Mouse (Mus musculus) limb, embryonic 13.5 days (tissue): ENCODE measurements around the gene Sfrp2. TPM values are rescaled to one million over a fixed set of nuclear protein-coding genes. Genes with fewer than 3 reads are reported as not detected.
A peak's percentile ranks its signal among the peaks of the same experiment; 100 is the strongest.

Experiments
- ATAC-seq: fragments of 200-750 bp; cut with Nextera tagmentation; 2 replicates; pipeline ENCODE4 v1.8.0; 2017; ENCODE audit warnings: low read depth, moderate number of reproducible peaks, moderate TSS enrichment; ENCODE audit not compliant: low FRiP score
- H3K27ac ChIP-seq: fragments of 300-500 bp; sonication (generic); 2 replicates; pipeline ENCODE4 v1.5.1; 2015; ENCODE audit warnings: inconsistent platforms, mild to moderate bottlenecking, moderate library complexity
- H3K27me3 ChIP-seq: fragments of 300-500 bp; sonication (generic); 2 replicates; pipeline ENCODE4 v1.6.1; 2015; ENCODE audit warnings: mild to moderate bottlenecking, inconsistent platforms
- H3K36me3 ChIP-seq: fragments of 300-500 bp; sonication (generic); 2 replicates; pipeline ENCODE4 v1.6.1; 2015; ENCODE audit warnings: inconsistent platforms, mild to moderate bottlenecking, moderate library complexity
- H3K4me1 ChIP-seq: fragments of 300-500 bp; sonication (generic); 2 replicates; pipeline ENCODE4 v1.6.1; 2015; ENCODE audit warnings: inconsistent platforms
- H3K4me2 ChIP-seq: fragments of 300-500 bp; sonication (generic); replicated peaks from 2 replicates; pipeline ENCODE4 v1.6.1; 2015; ENCODE audit warnings: inconsistent platforms, mild to moderate bottlenecking, moderate library complexity
- H3K4me3 ChIP-seq: fragments of 300-500 bp; sonication (generic); 2 replicates; pipeline ENCODE4 v1.5.1; 2015; ENCODE audit warnings: moderate library complexity, mild to moderate bottlenecking, inconsistent platforms
- H3K9ac ChIP-seq: fragments of 300-500 bp; sonication (generic); 2 replicates; pipeline ENCODE4 v1.6.1; 2015; ENCODE audit warnings: mild to moderate bottlenecking, inconsistent platforms
- H3K9me3 ChIP-seq: fragments of 300-500 bp; sonication (generic); 2 replicates; pipeline ENCODE4 v1.6.1; 2016; ENCODE audit warnings: inconsistent platforms
- WGBS: fragments of 180-500 bp; shearing (Covaris S2); methylation state at CpG from one replicate; pipeline ENCODE4 v1.1.7; 2015; 5-methylcytosine and 5-hydroxymethylcytosine counted together
- polyA plus RNA-seq: library from polyadenylated mRNA; unstranded; fragments of >200 nt; fragmentation: Nextera tagmentation; extraction: Ambion mirVana; gene quantifications from 2 replicates; pipeline ENCODE4 v1.2.1, GENCODE M21; 2015

The Sfrp2 gene
- polyA plus RNA-seq, 1 experiment from 2014 or later, result 419 TPM

DNA sequence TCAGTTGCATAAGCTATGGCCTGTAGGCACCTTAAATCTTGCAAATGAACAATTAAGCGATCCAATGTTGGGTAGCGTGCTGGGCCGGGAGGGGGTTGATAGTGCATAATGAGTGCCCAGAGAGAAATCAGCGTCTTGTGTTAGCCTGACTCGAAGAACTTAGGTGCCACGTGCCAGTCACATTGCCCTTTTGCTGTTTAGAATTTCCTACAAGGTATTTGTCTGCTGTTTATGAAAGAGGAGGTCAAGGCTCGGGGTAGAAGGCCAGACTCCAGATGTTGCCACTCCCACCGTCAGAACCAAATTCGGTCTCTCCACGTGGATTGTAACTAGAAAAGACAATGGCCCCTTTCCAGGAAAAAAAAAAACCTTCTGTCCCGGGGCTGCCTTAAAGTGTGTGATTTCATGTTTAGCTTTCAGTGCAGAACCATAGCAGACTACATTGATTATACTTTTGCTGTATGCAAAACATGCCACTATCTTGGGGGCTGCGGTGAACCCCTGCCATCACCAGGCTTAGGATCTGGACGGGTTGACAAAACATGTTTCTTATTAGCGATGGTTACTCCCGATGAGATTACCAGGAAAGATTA, 11.0 kb upstream of the Sfrp2 start:
- H3K9me3 ChIP-seq, result no peaks in the 10 kb centered on the region
- H3K36me3 ChIP-seq, result no peaks in the 10 kb centered on the region
- WGBS, result 40% methylated on average over 15 of the region's 15 CpGs
- H3K4me3 ChIP-seq, result no peak overlapping the region
- H3K4me2 ChIP-seq, result no peak overlapping the region
- no peak overlapping the region for H3K27ac ChIP-seq
- ATAC-seq, result no peak
- H3K4me1 ChIP-seq, result peaks cover 24% of the 10 kb centered on the region
- H3K27me3 ChIP-seq, result peaks cover 6% of the 10 kb centered on the region
- no peak overlapping the region for H3K9ac ChIP-seq

DNA sequence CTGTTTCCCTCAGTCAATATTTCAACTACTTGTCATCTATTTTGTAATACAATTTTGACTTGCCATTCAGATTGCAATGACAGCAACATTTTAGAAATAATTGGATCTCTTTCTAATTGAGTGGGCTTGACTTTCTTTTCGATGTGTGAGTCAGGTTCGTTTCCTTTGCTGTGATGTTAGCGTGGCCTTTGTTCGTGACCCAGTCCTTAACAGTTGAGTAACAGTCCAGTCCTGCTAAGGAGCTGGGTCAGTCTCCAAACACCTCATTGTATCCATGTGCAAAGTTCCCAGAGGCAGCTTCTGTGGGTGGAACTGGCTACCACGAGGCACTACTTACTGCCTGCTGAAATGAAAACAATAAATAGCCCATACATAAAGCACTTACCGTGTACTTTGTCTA, 10.5 kb upstream of the Sfrp2 start:
- WGBS, result 45% methylated on average over 6 of the region's 6 CpGs
- no peak overlapping the region for H3K27ac ChIP-seq
- no peaks in the 10 kb centered on the region for H3K36me3 ChIP-seq
- no peak overlapping the region for H3K4me3 ChIP-seq
- ATAC-seq, result no peak
- H3K9me3 ChIP-seq, result no peaks in the 10 kb centered on the region
- H3K9ac ChIP-seq, result no peak overlapping the region
- H3K27me3 ChIP-seq, result peaks cover 7% of the 10 kb centered on the region
- peaks cover 25% of the 10 kb centered on the region for H3K4me1 ChIP-seq
- H3K4me2 ChIP-seq, result no peak overlapping the region

DNA sequence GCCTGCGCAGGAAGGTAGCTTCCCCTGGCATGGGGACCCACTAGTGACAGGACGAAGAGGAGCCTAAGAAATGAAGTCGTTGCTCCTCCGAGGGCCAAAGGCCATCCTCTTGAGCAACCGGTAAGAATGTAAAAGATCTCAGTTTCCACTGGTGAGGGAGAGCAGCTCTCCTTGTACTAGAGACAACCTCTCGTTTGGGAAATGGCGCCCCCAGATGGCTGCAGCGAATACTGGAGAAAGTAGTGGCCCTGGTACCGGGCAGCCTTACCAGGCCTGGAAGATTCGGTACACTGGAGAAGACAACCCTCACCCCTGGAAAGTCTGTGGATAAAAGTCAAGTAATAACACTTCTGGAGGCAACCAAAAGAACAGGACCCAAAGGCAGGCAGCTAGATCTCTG, 3.8 kb upstream of the Sfrp2 start:
- Histone ChIP-seq H3K4me3 (no peak overlapping the region), H3K4me2 (no peak overlapping the region), H3K36me3 (no peaks in the 10 kb centered on the region), H3K9ac (no peak overlapping the region), H3K9me3 (no peaks in the 10 kb centered on the region), H3K27ac (no peak overlapping the region), H3K4me1 (peaks cover 39% of the 10 kb centered on the region), H3K27me3 (peaks cover 20% of the 10 kb centered on the region)
- ATAC-seq, result no peak
- 76% methylated on average over 10 of the region's 10 CpGs for WGBS

DNA sequence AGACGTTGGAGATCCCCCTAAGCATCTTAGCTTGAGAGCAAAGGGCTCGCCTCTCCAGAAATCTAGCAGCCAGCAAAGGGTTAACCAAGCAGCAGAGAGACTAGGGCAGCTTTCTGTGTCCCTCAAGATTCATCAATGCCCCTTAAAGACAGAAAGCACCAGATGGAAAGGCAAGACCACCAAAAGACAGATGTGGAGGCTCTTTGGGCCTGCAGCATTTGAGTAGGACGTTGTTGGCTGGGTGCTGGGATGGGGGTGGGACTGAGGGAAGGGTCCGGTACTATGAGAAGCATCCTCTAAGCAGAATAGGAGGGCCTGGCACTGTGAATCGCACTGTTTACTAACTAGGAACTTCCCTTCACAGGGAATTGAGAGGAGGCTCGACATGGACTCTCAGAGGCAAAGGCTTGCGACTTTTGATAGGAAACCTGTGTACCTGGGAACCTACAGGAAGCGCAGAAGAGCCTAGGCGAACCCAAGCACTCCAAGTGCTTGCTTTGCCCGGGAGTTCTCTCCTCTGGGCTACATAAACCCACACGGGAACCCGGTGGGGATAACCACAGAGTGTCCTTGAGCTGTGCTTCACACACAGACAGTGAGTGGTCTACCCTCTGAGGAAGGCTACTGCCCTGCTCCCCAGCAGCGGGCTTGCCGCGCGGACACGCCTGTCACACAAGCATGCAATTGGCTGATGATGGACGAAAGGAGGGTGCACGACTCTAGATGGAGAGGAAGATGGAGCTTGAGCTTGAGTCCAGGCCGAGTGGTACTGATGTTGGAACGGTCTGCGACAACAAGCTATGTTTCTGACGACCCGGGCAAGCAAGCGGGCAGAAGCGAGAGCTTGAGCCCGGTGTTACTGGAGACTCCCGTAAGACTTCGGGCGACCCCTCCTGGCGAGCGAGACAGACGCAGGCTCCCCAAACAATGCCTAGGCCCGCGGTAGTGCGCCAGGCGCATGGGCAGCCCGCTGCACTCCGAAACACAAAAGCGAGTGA, 2.3 kb upstream of the Sfrp2 start:
- peak; percentile 70 for ATAC-seq
- 7% methylated on average over 40 of the region's 40 CpGs for WGBS
- Histone ChIP-seq H3K4me2 (peak overlapping the region; percentile 88), H3K27me3 (peaks cover 19% of the 10 kb centered on the region), H3K27ac (peak overlapping the region; percentile 89), H3K4me3 (peak overlapping the region; percentile 38), H3K4me1 (peaks cover 51% of the 10 kb centered on the region), H3K9ac (peak overlapping the region; percentile 66), H3K9me3 (no peaks in the 10 kb centered on the region), H3K36me3 (no peaks in the 10 kb centered on the region)

GRCm38 (mm10) chr3:83766726-83767070, 577 bp downstream of the Sfrp2 start:
- Histone ChIP-seq H3K9ac (peak overlapping the region; percentile 86), H3K27me3 (peaks cover 6% of the 10 kb centered on the region), H3K4me2 (peak overlapping the region; percentile 88), H3K4me1 (peaks cover 66% of the 10 kb centered on the region), H3K27ac (peak overlapping the region; percentile 89), H3K9me3 (no peaks in the 10 kb centered on the region), H3K4me3 (peak overlapping the region; percentile 72), H3K36me3 (peaks cover 24% of the 10 kb centered on the region)
- peak; percentile 1; the same call in 1 of the 2 replicates for ATAC-seq
- WGBS, result 0% methylated on average over 25 of the region's 25 CpGs

DNA sequence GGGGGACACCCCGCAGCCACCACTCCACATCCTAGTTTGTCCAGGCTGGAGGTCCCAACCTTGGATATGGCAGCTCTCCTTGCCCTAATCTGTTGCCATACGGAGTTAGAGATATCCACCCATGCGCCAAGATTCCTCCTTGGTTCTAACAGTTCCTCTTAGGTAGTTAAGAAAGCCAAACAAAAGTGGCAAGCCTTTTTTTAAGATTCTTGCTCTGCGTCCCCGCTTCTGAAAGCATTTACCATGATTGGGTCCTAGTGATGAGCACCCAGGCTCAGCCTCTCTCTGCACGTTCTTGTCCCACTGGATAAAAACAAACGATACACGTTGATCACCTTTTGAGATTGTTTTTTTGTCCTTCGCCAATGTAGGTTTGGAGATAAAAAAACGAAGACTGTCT, 1.0 kb downstream of the Sfrp2 start:
- peaks cover 28% of the 10 kb centered on the region for H3K36me3 ChIP-seq
- 3% methylated on average over 10 of the region's 10 CpGs for WGBS
- peak overlapping the region; percentile 89 for H3K27ac ChIP-seq
- 0 out of 2 replicates have a peak, but pooled peaks cover 1% of the 10 kb centered on the region for H3K27me3 ChIP-seq
- no peaks in the 10 kb centered on the region for H3K9me3 ChIP-seq
- no peak for ATAC-seq
- peak overlapping the region; percentile 72 for H3K4me3 ChIP-seq
- peaks cover 69% of the 10 kb centered on the region for H3K4me1 ChIP-seq
- peak overlapping the region; percentile 88 for H3K4me2 ChIP-seq
- peak overlapping the region; percentile 86 for H3K9ac ChIP-seq

- 28% methylated on average over 11 of the region's 11 CpGs for WGBS
- Histone ChIP-seq H3K4me3 (peak overlapping the region; percentile 72), H3K36me3 (peaks cover 36% of the 10 kb centered on the region), H3K27ac (peak overlapping the region; percentile 22; the same call in 1 of the 2 replicates), H3K9ac (peak overlapping the region; percentile 86), H3K9me3 (no peaks in the 10 kb centered on the region), H3K27me3 (no peaks in the 10 kb centered on the region), H3K4me1 (peaks cover 76% of the 10 kb centered on the region), H3K4me2 (peak overlapping the region; percentile 88)
- ATAC-seq, result no peak
Measured at GRCm38 (mm10) chr3:83768293-83769035, 2.3 kb downstream of the Sfrp2 start.

DNA sequence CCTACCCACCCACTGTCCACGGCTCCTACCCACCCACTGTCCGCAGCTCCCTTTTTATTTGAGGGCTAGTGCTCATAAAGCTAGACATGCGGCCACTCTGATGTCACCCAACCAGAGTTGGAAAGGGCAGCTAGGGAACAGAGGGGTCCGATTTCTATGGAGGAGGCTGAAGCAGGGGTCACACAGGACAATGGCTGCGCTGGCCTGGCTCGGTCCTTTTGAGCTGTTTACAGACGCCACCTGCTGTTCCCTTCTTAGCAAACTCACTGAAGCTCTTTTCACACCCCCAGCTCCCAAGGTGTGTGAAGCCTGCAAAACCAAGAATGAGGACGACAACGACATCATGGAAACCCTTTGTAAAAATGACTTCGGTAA, 2.9 kb downstream of the Sfrp2 start:
- Histone ChIP-seq H3K4me2 (peak overlapping the region; percentile 88), H3K27me3 (no peaks in the 10 kb centered on the region), H3K4me1 (peaks cover 70% of the 10 kb centered on the region), H3K9me3 (no peaks in the 10 kb centered on the region), H3K27ac (peak overlapping the region; percentile 22; the same call in 1 of the 2 replicates), H3K4me3 (peak overlapping the region; percentile 72), H3K9ac (peak overlapping the region; percentile 86), H3K36me3 (peaks cover 40% of the 10 kb centered on the region)
- ATAC-seq, result no peak
- WGBS, result 25% methylated on average over 10 of the region's 10 CpGs

GRCm38 (mm10) chr3:83771160-83771869, 5.2 kb downstream of the Sfrp2 start:
- no peak overlapping the region for H3K9ac ChIP-seq
- peaks cover 44% of the 10 kb centered on the region for H3K36me3 ChIP-seq
- H3K4me1 ChIP-seq, result peaks cover 71% of the 10 kb centered on the region
- no peaks in the 10 kb centered on the region for H3K9me3 ChIP-seq
- no peaks in the 10 kb centered on the region for H3K27me3 ChIP-seq
- no peak for ATAC-seq
- H3K4me2 ChIP-seq, result no peak overlapping the region
- WGBS, result 92% methylated on average over 10 of the region's 10 CpGs
- H3K27ac ChIP-seq, result no peak overlapping the region
- H3K4me3 ChIP-seq, result no peak overlapping the region

GRCm38 (mm10) chr3:83773281-83773680, 7.2 kb downstream of the Sfrp2 start:
- no peaks in the 10 kb centered on the region for H3K27me3 ChIP-seq
- H3K4me3 ChIP-seq, result no peak overlapping the region
- H3K27ac ChIP-seq, result no peak overlapping the region
- ATAC-seq, result no peak
- no peak overlapping the region for H3K9ac ChIP-seq
- no peaks in the 10 kb centered on the region for H3K9me3 ChIP-seq
- H3K4me2 ChIP-seq, result no peak overlapping the region
- WGBS, result 90% methylated on average over 18 of the region's 18 CpGs
- peaks cover 60% of the 10 kb centered on the region for H3K4me1 ChIP-seq
- H3K36me3 ChIP-seq, result peaks cover 44% of the 10 kb centered on the region

DNA sequence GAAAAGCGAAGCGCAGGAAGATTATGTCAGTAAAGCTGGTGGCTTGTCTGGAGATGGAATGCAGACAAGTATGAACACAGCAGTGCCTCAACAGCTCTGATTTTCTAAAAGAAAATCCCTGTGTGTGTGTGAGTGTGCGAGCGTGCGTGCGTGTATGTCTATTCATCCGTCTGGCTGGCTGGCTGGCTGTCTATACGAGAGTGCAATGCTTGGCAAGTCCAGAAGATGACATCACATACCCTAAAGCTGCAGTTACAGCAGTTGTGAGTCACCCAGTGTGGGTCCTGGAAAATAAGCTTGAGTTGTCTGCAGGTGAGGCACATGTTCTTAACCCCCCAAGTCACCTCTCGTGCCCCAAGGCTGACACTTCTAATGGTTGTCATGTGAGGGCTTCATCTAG, 9.3 kb downstream of the Sfrp2 start:
- Histone ChIP-seq H3K4me1 (peaks cover 42% of the 10 kb centered on the region), H3K27me3 (no peaks in the 10 kb centered on the region), H3K9me3 (no peaks in the 10 kb centered on the region), H3K4me3 (no peak overlapping the region), H3K36me3 (peaks cover 30% of the 10 kb centered on the region), H3K27ac (peak overlapping the region; percentile 48; the same call in 1 of the 2 replicates), H3K9ac (no peak overlapping the region), H3K4me2 (no peak overlapping the region)
- peak; percentile 54; the same call in 1 of the 2 replicates for ATAC-seq
- WGBS, result 78% methylated on average over 9 of the region's 9 CpGs
